Mouse (Mus musculus): Measurements from ENCODE around the gene Gm5751. TPM values are rescaled to one million over a fixed set of nuclear protein-coding genes. Genes with fewer than 3 reads are reported as not detected.

Gene Gm5751
- not detected for total RNA-seq (2023)

DNA sequence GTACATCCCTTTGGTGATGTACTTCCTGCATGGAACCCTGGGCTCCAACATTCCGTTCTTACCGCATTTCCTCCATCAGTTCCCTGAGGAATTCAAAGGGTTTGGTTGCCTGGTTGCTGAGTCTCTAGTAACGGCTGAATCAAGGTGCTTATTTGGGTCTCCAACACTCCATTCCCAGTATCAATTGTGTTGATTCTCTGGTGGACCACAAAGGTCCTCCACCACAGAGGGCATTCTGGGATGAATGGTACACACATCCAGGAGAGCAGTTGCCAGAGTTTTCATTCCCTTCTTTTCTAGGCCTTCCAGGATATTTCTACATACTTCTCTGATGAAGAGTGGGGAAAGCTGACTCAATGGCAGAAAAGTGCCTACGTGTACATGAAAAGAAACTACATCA, at the start of gene Gm5751:
TSS of gene Gm5751 (plus strand) at position 301 of the 400 bp plus-strand sequence.

DNA sequence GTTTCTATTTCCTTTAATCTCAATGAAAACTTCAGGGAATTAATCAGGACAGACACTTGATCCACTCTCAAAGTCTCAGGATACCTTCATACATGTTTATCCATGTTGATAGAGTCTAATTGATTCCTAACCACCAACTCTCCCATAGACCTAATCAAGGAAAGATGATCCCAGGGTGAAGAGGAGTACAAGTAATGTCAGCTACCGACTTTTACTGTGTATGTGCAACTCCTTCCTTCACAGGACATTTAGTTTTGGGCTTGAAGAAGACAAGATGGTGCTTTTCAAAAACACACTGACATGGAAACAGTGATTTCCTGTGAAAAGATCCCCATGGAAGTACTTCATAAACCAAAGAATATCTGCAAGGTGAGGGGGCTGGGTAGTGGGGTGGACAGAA, 30.4 kb upstream of the Gm5751 start, which contains the start of gene Gm6592:
TSS of gene Gm6592 (plus strand) at position 301 of the 400 bp plus-strand sequence.

DNA sequence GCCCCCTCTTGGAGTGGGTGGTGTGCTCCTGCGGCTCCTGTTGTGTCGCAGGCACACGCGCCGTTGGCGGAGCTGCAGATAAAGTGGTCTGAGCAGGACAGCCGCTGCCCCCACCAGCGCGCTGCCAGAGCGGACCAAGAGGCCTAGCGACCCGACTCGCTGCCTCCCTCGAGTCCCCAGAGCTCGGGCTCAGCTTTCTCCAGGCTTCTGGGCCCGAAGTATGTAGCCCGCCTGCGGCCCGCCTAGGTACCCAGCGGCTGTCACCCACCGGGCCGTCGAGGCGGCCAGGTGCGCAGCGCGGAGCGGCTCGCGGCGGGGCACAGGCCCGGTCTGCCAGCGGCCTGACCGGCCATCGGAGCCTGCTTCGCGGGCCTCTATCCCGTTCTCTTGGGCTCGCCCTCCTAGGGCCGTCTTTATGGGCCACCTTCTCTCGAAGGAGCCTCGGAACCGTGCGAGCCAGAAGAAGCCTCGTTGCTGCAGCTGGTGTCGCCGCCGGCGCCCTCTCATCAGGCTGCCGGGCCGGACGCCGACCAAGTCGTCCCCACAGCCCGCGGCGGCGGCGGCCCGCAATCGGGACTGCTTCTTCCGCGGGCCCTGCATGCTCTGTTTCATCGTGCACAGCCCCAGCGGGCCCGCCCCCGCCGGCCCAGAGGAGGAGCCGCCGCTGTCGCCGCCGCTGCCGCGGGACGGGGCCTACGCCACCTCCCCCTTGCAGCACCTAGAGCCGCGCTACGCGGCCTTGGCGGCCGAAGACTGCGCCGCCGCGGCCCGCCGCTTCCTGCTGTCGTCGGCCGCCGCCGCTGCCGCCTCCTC, 18.5 kb downstream of the Gm5751 start, which contains the start of gene B630019K06Rik:
TSS of gene B630019K06Rik (plus strand) at position 40 of the 813 bp plus-strand sequence.

Other genes with a start within 250 kb of the Gm5751 start
- gene Ssxb8, start 183.4 kb upstream of the Gm5751 start, total RNA-seq (2023) = not detected
- gene Ssx9, start 125.8 kb upstream of the Gm5751 start, total RNA-seq (2023) = not detected
- not detected for gene Ssxb5, start 70.6 kb upstream of the Gm5751 start, total RNA-seq (2023)
- not detected for gene Gm6592, start 30.3 kb upstream of the Gm5751 start, total RNA-seq (2023)
- gene B630019K06Rik, start 18.1 kb downstream of the Gm5751 start, total RNA-seq (2023) = under 1 TPM; 0.35 TPM
- not detected for gene Fthl17b, start 88.7 kb downstream of the Gm5751 start, total RNA-seq (2023)
- not detected for gene Fthl17c, start 102.3 kb downstream of the Gm5751 start, total RNA-seq (2023)
- gene Fthl17d, start 112.5 kb downstream of the Gm5751 start, total RNA-seq (2023) = not detected
- not detected for gene Fthl17e, start 159.2 kb downstream of the Gm5751 start, total RNA-seq (2023)
- gene Fthl17f, start 188.8 kb downstream of the Gm5751 start, total RNA-seq (2023) = not detected
- not detected for gene 4930402K13Rik, start 230.3 kb downstream of the Gm5751 start, total RNA-seq (2023)